Mouse (Mus musculus): Measurements from ENCODE around the gene Plekhd1. TPM values are rescaled to one million over a fixed set of nuclear protein-coding genes. Genes with fewer than 3 reads are reported as not detected.

Gene Plekhd1
- polyA plus RNA-seq, 1 experiment from 2014 or later, result 4.4 TPM

GRCm38 (mm10) chr12:80706208-80706914 is 14.0 kb downstream of the Plekhd1 start:
- Histone ChIP-seq H3K4me2 (replicated peaks) (no peak overlapping the region), H3K4me3 (no peak overlapping the region), H3K9me3 (no peaks in the 10 kb centered on the region), H3K27me3 (0 out of 2 replicates have a peak, but pooled peaks cover 6% of the 10 kb centered on the region), H3K27ac (replicated peaks) (no peak overlapping the region), H3K36me3 (no peaks in the 10 kb centered on the region), H3K9ac (replicated peaks) (no peak overlapping the region), H3K4me1 (no peaks in the 10 kb centered on the region)
- 64% methylated on average over 11 of the region's 11 CpGs for WGBS
- no peak for ATAC-seq (ENCODE audit: low FRiP score, low read depth)

- no peak for ATAC-seq (ENCODE audit: low FRiP score, low read depth)
- Histone ChIP-seq H3K9me3 (no peaks in the 10 kb centered on the region), H3K27ac (replicated peaks) (no peak overlapping the region), H3K27me3 (0 out of 2 replicates have a peak, but pooled peaks cover 6% of the 10 kb centered on the region), H3K36me3 (no peaks in the 10 kb centered on the region), H3K4me1 (no peaks in the 10 kb centered on the region), H3K4me2 (replicated peaks) (no peak overlapping the region), H3K9ac (replicated peaks) (no peak overlapping the region), H3K4me3 (no peak overlapping the region)
- WGBS, result 70% methylated on average over 6 of the region's 6 CpGs
Measured at GRCm38 (mm10) chr12:80706915-80707604, 14.7 kb downstream of the Plekhd1 start.

- Histone ChIP-seq H3K4me1 (no peaks in the 10 kb centered on the region), H3K36me3 (no peaks in the 10 kb centered on the region), H3K27me3 (no peaks in the 10 kb centered on the region; the same call in 1 of the 2 replicates), H3K9ac (replicated peaks) (no peak overlapping the region), H3K27ac (replicated peaks) (no peak overlapping the region), H3K4me3 (no peak overlapping the region), H3K9me3 (no peaks in the 10 kb centered on the region), H3K4me2 (replicated peaks) (no peak overlapping the region)
- ATAC-seq (ENCODE audit: low FRiP score, low read depth), result no peak
- WGBS, result 80% methylated on average over 6 of the region's 6 CpGs
Measured at GRCm38 (mm10) chr12:80715915-80716314, 23.5 kb downstream of the Plekhd1 start.

GRCm38 (mm10) chr12:80719141-80719540 is 26.8 kb downstream of the Plekhd1 start:
- H3K27me3 ChIP-seq, result no peaks in the 10 kb centered on the region; the same call in 1 of the 2 replicates
- no peak overlapping the region for H3K9ac ChIP-seq (replicated peaks)
- no peaks in the 10 kb centered on the region for H3K9me3 ChIP-seq
- no peak overlapping the region for H3K4me2 ChIP-seq (replicated peaks)
- no peak for ATAC-seq (ENCODE audit: low FRiP score, low read depth)
- no peak overlapping the region for H3K4me3 ChIP-seq
- no peaks in the 10 kb centered on the region for H3K4me1 ChIP-seq
- H3K36me3 ChIP-seq, result no peaks in the 10 kb centered on the region
- WGBS, result 87% methylated on average over 2 of the region's 2 CpGs
- H3K27ac ChIP-seq (replicated peaks), result no peak overlapping the region

GRCm38 (mm10) chr12:80720507-80720906 is 28.1 kb downstream of the Plekhd1 start:
- no peak overlapping the region for H3K9ac ChIP-seq (replicated peaks)
- H3K27me3 ChIP-seq, result peaks cover 4% of the 10 kb centered on the region; the same call in 1 of the 2 replicates
- no peak overlapping the region for H3K4me2 ChIP-seq (replicated peaks)
- H3K4me3 ChIP-seq, result no peak overlapping the region
- ATAC-seq (ENCODE audit: low FRiP score, low read depth), result no peak
- no peaks in the 10 kb centered on the region for H3K36me3 ChIP-seq
- WGBS, result 42% methylated on average over 12 of the region's 12 CpGs
- H3K27ac ChIP-seq (replicated peaks), result no peak overlapping the region
- no peaks in the 10 kb centered on the region for H3K9me3 ChIP-seq
- no peaks in the 10 kb centered on the region for H3K4me1 ChIP-seq

GRCm38 (mm10) chr12:80721458-80721857 is 29.1 kb downstream of the Plekhd1 start:
- Histone ChIP-seq H3K4me1 (no peaks in the 10 kb centered on the region), H3K4me3 (no peak overlapping the region), H3K9ac (replicated peaks) (no peak overlapping the region), H3K9me3 (no peaks in the 10 kb centered on the region), H3K27me3 (peaks cover 4% of the 10 kb centered on the region; the same call in 1 of the 2 replicates), H3K27ac (replicated peaks) (no peak overlapping the region), H3K4me2 (replicated peaks) (no peak overlapping the region), H3K36me3 (no peaks in the 10 kb centered on the region)
- WGBS, result 85% methylated on average over 15 of the region's 15 CpGs
- no peak for ATAC-seq (ENCODE audit: low FRiP score, low read depth)

GRCm38 (mm10) chr12:80724853-80725559 is 32.6 kb downstream of the Plekhd1 start:
- ATAC-seq (ENCODE audit: low FRiP score, low read depth), result no peak
- Histone ChIP-seq H3K27me3 (0 out of 2 replicates have a peak, but pooled peaks cover 4% of the 10 kb centered on the region), H3K9me3 (no peaks in the 10 kb centered on the region), H3K9ac (replicated peaks) (no peak overlapping the region), H3K4me2 (replicated peaks) (no peak overlapping the region), H3K4me3 (no peak overlapping the region), H3K4me1 (no peaks in the 10 kb centered on the region), H3K36me3 (no peaks in the 10 kb centered on the region), H3K27ac (replicated peaks) (no peak overlapping the region)
- 34% methylated on average over 10 of the region's 10 CpGs for WGBS

GRCm38 (mm10) chr12:80728207-80728606 is 35.8 kb downstream of the Plekhd1 start:
- no peaks in the 10 kb centered on the region for H3K9me3 ChIP-seq
- no peaks in the 10 kb centered on the region for H3K4me1 ChIP-seq
- ATAC-seq (ENCODE audit: low FRiP score, low read depth), result no peak
- no peaks in the 10 kb centered on the region for H3K36me3 ChIP-seq
- H3K9ac ChIP-seq (replicated peaks), result no peak overlapping the region
- 57% methylated on average over 1 of the region's 1 CpGs for WGBS
- no peak overlapping the region for H3K4me2 ChIP-seq (replicated peaks)
- H3K27ac ChIP-seq (replicated peaks), result no peak overlapping the region
- H3K4me3 ChIP-seq, result no peak overlapping the region
- 0 out of 2 replicates have a peak, but pooled peaks cover 4% of the 10 kb centered on the region for H3K27me3 ChIP-seq

GRCm38 (mm10) chr12:80728814-80729213 is 36.4 kb downstream of the Plekhd1 start:
- no peak for ATAC-seq (ENCODE audit: low FRiP score, low read depth)
- Histone ChIP-seq H3K9ac (replicated peaks) (no peak overlapping the region), H3K4me2 (replicated peaks) (no peak overlapping the region), H3K4me1 (no peaks in the 10 kb centered on the region), H3K27me3 (0 out of 2 replicates have a peak, but pooled peaks cover 4% of the 10 kb centered on the region), H3K4me3 (no peak overlapping the region), H3K36me3 (no peaks in the 10 kb centered on the region), H3K9me3 (no peaks in the 10 kb centered on the region), H3K27ac (replicated peaks) (no peak overlapping the region)
- 52% methylated on average over 2 of the region's 2 CpGs for WGBS

GRCm38 (mm10) chr12:80729758-80730530 is 37.6 kb downstream of the Plekhd1 start:
- Histone ChIP-seq H3K27me3 (0 out of 2 replicates have a peak, but pooled peaks cover 3% of the 10 kb centered on the region), H3K4me2 (replicated peaks) (no peak overlapping the region), H3K4me3 (no peak overlapping the region), H3K36me3 (no peaks in the 10 kb centered on the region), H3K4me1 (0 out of 2 replicates have a peak, but pooled peaks cover 5% of the 10 kb centered on the region), H3K9me3 (no peaks in the 10 kb centered on the region), H3K27ac (replicated peaks) (no peak overlapping the region), H3K9ac (replicated peaks) (no peak overlapping the region)
- 90% methylated on average over 12 of the region's 12 CpGs for WGBS
- ATAC-seq (ENCODE audit: low FRiP score, low read depth), result no peak

- Histone ChIP-seq H3K9ac (replicated peaks) (no peak overlapping the region), H3K4me1 (0 out of 2 replicates have a peak, but pooled peaks cover 7% of the 10 kb centered on the region), H3K27me3 (no peaks in the 10 kb centered on the region), H3K36me3 (no peaks in the 10 kb centered on the region), H3K9me3 (no peaks in the 10 kb centered on the region), H3K27ac (replicated peaks) (peak overlapping the region; percentile 36; the same call in 1 of the 2 replicates), H3K4me2 (replicated peaks) (no peak overlapping the region), H3K4me3 (no peak overlapping the region)
- ATAC-seq (ENCODE audit: low FRiP score, low read depth), result peak; percentile 84
- 5% methylated on average over 9 of the region's 9 CpGs for WGBS
Measured at GRCm38 (mm10) chr12:80730567-80730966, 38.2 kb downstream of the Plekhd1 start.

Measured in midbrain, embryonic 12.5 days (tissue).